Mouse (Mus musculus) embryonic facial prominence, embryonic 12.5 days (tissue): ENCODE data around the gene Rnd1. TPM values are rescaled to one million over a fixed set of nuclear protein-coding genes. Genes with fewer than 3 reads are reported as not detected.
A peak's percentile ranks its signal among the peaks of the same experiment; 100 is the strongest.

ENCODE experiments used
- ATAC-seq: fragments of 200-750 bp; cut with Nextera tagmentation; 2 replicates; pipeline ENCODE4 v1.8.0; 2017; ENCODE audit not compliant: insufficient number of reproducible peaks, insufficient read depth, low FRiP score, low TSS enrichment
- H3K27ac ChIP-seq: fragments of 300-500 bp; sonication (generic); 2 replicates; pipeline ENCODE4 v1.5.1; 2016; ENCODE audit warnings: mild to moderate bottlenecking
- H3K27me3 ChIP-seq: fragments of 300-500 bp; sonication (generic); 2 replicates; pipeline ENCODE4 v1.6.1; 2016; ENCODE audit warnings: mild to moderate bottlenecking, moderate library complexity
- H3K36me3 ChIP-seq: fragments of 300-500 bp; sonication (generic); 2 replicates; pipeline ENCODE4 v1.6.1; 2016; ENCODE audit warnings: mild to moderate bottlenecking
- H3K4me1 ChIP-seq: fragments of 300-500 bp; sonication (generic); 2 replicates; pipeline ENCODE4 v1.6.1; 2016
- H3K4me2 ChIP-seq: fragments of 300-500 bp; sonication (generic); replicated peaks from 2 replicates; pipeline ENCODE4 v1.6.1; 2016; ENCODE audit warnings: mild to moderate bottlenecking, moderate library complexity
- H3K4me3 ChIP-seq: fragments of 300-500 bp; sonication (generic); 2 replicates; pipeline ENCODE4 v1.5.1; 2016; ENCODE audit warnings: mild to moderate bottlenecking
- H3K9ac ChIP-seq: fragments of 300-500 bp; sonication (generic); 2 replicates; pipeline ENCODE4 v1.6.1; 2016; ENCODE audit warnings: mild to moderate bottlenecking, moderate library complexity
- H3K9me3 ChIP-seq: fragments of 300-500 bp; sonication (generic); 2 replicates; pipeline ENCODE4 v1.6.1; 2016; ENCODE audit warnings: mild to moderate bottlenecking, moderate library complexity
- WGBS: fragments of 180-500 bp; shearing (Covaris S2); methylation state at CpG from one replicate; pipeline ENCODE4 v1.1.7; 2016; 5-methylcytosine and 5-hydroxymethylcytosine counted together
- polyA plus RNA-seq: library from polyadenylated mRNA; unstranded; fragments of >200 nt; fragmentation: Nextera tagmentation; extraction: Ambion mirVana; gene quantifications from 2 replicates; pipeline ENCODE4 v1.2.1, GENCODE M21; 2016

Gene Rnd1
- polyA plus RNA-seq, 1 experiment from 2014 or later, result 0.91 TPM

- Histone ChIP-seq H3K27me3 (peaks cover 49% of the 10 kb centered on the region), H3K9me3 (no peaks in the 10 kb centered on the region), H3K36me3 (no peaks in the 10 kb centered on the region), H3K4me3 (no peak overlapping the region), H3K4me2 (no peak overlapping the region), H3K9ac (no peak overlapping the region), H3K27ac (no peak overlapping the region), H3K4me1 (peaks cover 13% of the 10 kb centered on the region; the same call in 1 of the 2 replicates)
- ATAC-seq, result no peak
- 63% methylated on average over 7 of the region's 7 CpGs for WGBS
Observed at GRCm38 (mm10) chr15:98677977-98678376, 716 bp upstream of the Rnd1 start.

- no peak overlapping the region for H3K9ac ChIP-seq
- H3K36me3 ChIP-seq, result no peaks in the 10 kb centered on the region
- no peak for ATAC-seq
- peaks cover 49% of the 10 kb centered on the region for H3K27me3 ChIP-seq
- H3K4me3 ChIP-seq, result peak overlapping the region; percentile 39
- no peak overlapping the region for H3K27ac ChIP-seq
- no peaks in the 10 kb centered on the region for H3K9me3 ChIP-seq
- peak overlapping the region; percentile 69 for H3K4me2 ChIP-seq
- H3K4me1 ChIP-seq, result peaks cover 13% of the 10 kb centered on the region; the same call in 1 of the 2 replicates
- WGBS, result 5% methylated on average over 9 of the region's 9 CpGs
Observed at GRCm38 (mm10) chr15:98676471-98676870, 790 bp downstream of the Rnd1 start.

- peaks cover 49% of the 10 kb centered on the region for H3K27me3 ChIP-seq
- H3K4me2 ChIP-seq, result peak overlapping the region; percentile 69
- no peaks in the 10 kb centered on the region for H3K9me3 ChIP-seq
- WGBS, result 7% methylated on average over 14 of the region's 14 CpGs
- no peaks in the 10 kb centered on the region for H3K36me3 ChIP-seq
- no peak overlapping the region for H3K27ac ChIP-seq
- H3K9ac ChIP-seq, result no peak overlapping the region; the same call in 1 of the 2 replicates
- H3K4me3 ChIP-seq, result peak overlapping the region; percentile 39; the same call in 1 of the 2 replicates
- no peak for ATAC-seq
- H3K4me1 ChIP-seq, result peaks cover 13% of the 10 kb centered on the region; the same call in 1 of the 2 replicates
Observed at GRCm38 (mm10) chr15:98675634-98676250, 1.5 kb downstream of the Rnd1 start.

GRCm38 (mm10) chr15:98674994-98675545 lies 2.2 kb downstream of the Rnd1 start:
- Histone ChIP-seq H3K27ac (no peak overlapping the region), H3K36me3 (no peaks in the 10 kb centered on the region), H3K4me1 (peaks cover 13% of the 10 kb centered on the region; the same call in 1 of the 2 replicates), H3K27me3 (peaks cover 53% of the 10 kb centered on the region), H3K9ac (no peak overlapping the region; the same call in 1 of the 2 replicates), H3K9me3 (no peaks in the 10 kb centered on the region), H3K4me3 (peak overlapping the region; percentile 2; the same call in 1 of the 2 replicates), H3K4me2 (no peak overlapping the region)
- ATAC-seq, result no peak
- 33% methylated on average over 11 of the region's 11 CpGs for WGBS

- no peak overlapping the region for H3K4me2 ChIP-seq
- no peak overlapping the region for H3K9ac ChIP-seq
- peak overlapping the region; percentile 2; the same call in 1 of the 2 replicates for H3K4me3 ChIP-seq
- 37% methylated on average over 7 of the region's 7 CpGs for WGBS
- no peaks in the 10 kb centered on the region for H3K9me3 ChIP-seq
- ATAC-seq, result no peak
- no peaks in the 10 kb centered on the region for H3K36me3 ChIP-seq
- H3K4me1 ChIP-seq, result peaks cover 13% of the 10 kb centered on the region; the same call in 1 of the 2 replicates
- H3K27me3 ChIP-seq, result peaks cover 53% of the 10 kb centered on the region
- no peak overlapping the region for H3K27ac ChIP-seq
Observed at GRCm38 (mm10) chr15:98674284-98674993, 2.8 kb downstream of the Rnd1 start.

GRCm38 (mm10) chr15:98673732-98674131 lies 3.5 kb downstream of the Rnd1 start:
- H3K9me3 ChIP-seq, result no peaks in the 10 kb centered on the region
- H3K4me3 ChIP-seq, result no peak overlapping the region
- H3K27me3 ChIP-seq, result peaks cover 50% of the 10 kb centered on the region
- no peak overlapping the region for H3K27ac ChIP-seq
- ATAC-seq, result no peak
- H3K9ac ChIP-seq, result no peak overlapping the region
- 80% methylated on average over 7 of the region's 7 CpGs for WGBS
- no peaks in the 10 kb centered on the region for H3K36me3 ChIP-seq
- H3K4me1 ChIP-seq, result peaks cover 13% of the 10 kb centered on the region; the same call in 1 of the 2 replicates
- no peak overlapping the region for H3K4me2 ChIP-seq

- Histone ChIP-seq H3K27me3 (peaks cover 43% of the 10 kb centered on the region), H3K27ac (no peak overlapping the region), H3K9ac (no peak overlapping the region), H3K4me3 (no peak overlapping the region), H3K4me2 (no peak overlapping the region), H3K4me1 (peaks cover 13% of the 10 kb centered on the region; the same call in 1 of the 2 replicates), H3K36me3 (no peaks in the 10 kb centered on the region), H3K9me3 (no peaks in the 10 kb centered on the region)
- 52% methylated on average over 4 of the region's 4 CpGs for WGBS
- no peak for ATAC-seq
Observed at GRCm38 (mm10) chr15:98672592-98672991, 4.7 kb downstream of the Rnd1 start.

GRCm38 (mm10) chr15:98664042-98664907 lies 13.0 kb downstream of the Rnd1 start:
- no peak for ATAC-seq
- Histone ChIP-seq H3K27me3 (no peaks in the 10 kb centered on the region), H3K4me2 (no peak overlapping the region), H3K4me1 (peaks cover 7% of the 10 kb centered on the region), H3K9me3 (no peaks in the 10 kb centered on the region), H3K36me3 (no peaks in the 10 kb centered on the region), H3K4me3 (no peak overlapping the region), H3K9ac (no peak overlapping the region), H3K27ac (no peak overlapping the region)
- WGBS, result 77% methylated on average over 11 of the region's 11 CpGs

GRCm38 (mm10) chr15:98662567-98663545 lies 14.4 kb downstream of the Rnd1 start, which contains the start of gene Ddx23:
TSS of gene Ddx23 (minus strand) at chr15:98662894.
- Histone ChIP-seq H3K9ac (peak within 1 kb of the TSS; percentile 79), H3K9me3 (no peaks in the 10 kb centered on the region), H3K27ac (peak within 1 kb of the TSS; percentile 86), H3K4me3 (peak within 1 kb of the TSS; percentile 68), H3K27me3 (no peaks in the 10 kb centered on the region), H3K4me1 (peaks cover 7% of the 10 kb centered on the region), H3K4me2 (peak within 1 kb of the TSS; percentile 73), H3K36me3 (peaks cover 10% of the 10 kb centered on the region)
- WGBS, result 4% methylated on average over 48 of the region's 48 CpGs
- ATAC-seq, result peak; percentile 91

- Histone ChIP-seq H3K9me3 (no peaks in the 10 kb centered on the region), H3K27ac (peak overlapping the region; percentile 86), H3K9ac (peak overlapping the region; percentile 79), H3K4me1 (peaks cover 7% of the 10 kb centered on the region), H3K4me2 (peak overlapping the region; percentile 73), H3K36me3 (peaks cover 17% of the 10 kb centered on the region), H3K27me3 (no peaks in the 10 kb centered on the region), H3K4me3 (peak overlapping the region; percentile 68)
- ATAC-seq, result no peak
- WGBS, result under 1% methylated on average over 14 of the region's 14 CpGs
Observed at GRCm38 (mm10) chr15:98662198-98662566, 15.1 kb downstream of the Rnd1 start.
